Mouse (Mus musculus): ENCODE results near the gene Ttyh3.

The Ttyh3 gene

GRCm38 (mm10) chr5:140571201-140571600 lies 77.6 kb downstream of the Ttyh3 start:
- no peak for DNase-seq

Measured in lung, postnatal 14 days (tissue).